Mouse (Mus musculus): ENCODE measurements around the gene Olfr330.
"Not testable (repeated sequence)": the region's sequence is repeated elsewhere in the genome, so short reads cannot be mapped to it uniquely, and the experiment has no call there.

Olfr330 gene

GRCm38 (mm10) chr11:58534736-58535135, at the start of gene Olfr330:
Gene Olfr330 (minus strand): TSS chr11:58534836.
- not testable (repeated sequence) for DNase-seq (ENCODE audit: low spot score in 2 of 2)

DNA sequence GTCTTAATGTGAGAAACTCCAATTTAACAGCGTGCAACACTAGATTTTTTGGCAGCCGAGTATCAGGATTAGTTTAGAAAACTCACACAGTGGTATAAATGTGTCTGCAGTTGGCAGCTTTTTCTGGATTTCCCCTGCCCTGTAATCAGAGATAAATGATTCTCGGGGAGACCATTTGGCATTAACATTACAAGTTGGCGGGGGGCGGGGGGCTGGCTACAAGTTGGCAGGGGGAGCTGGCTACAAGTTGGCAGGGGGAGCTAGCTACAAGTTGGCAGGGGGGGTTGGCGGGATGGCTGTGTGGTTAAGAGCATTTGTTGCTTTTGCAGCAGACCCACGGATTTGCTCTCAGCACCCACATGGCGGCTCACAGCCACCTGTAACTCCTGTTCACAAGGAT, 44.0 kb upstream of the Olfr330 start:
- no peak for DNase-seq (ENCODE audit: low spot score in 2 of 2)

- no peak for DNase-seq (ENCODE audit: low spot score in 2 of 2)
Observed at GRCm38 (mm10) chr11:58577430-58577829, 42.8 kb upstream of the Olfr330 start, which contains the start of gene Olfr325. Gene Olfr325 (plus strand): TSS chr11:58577730.

DNA sequence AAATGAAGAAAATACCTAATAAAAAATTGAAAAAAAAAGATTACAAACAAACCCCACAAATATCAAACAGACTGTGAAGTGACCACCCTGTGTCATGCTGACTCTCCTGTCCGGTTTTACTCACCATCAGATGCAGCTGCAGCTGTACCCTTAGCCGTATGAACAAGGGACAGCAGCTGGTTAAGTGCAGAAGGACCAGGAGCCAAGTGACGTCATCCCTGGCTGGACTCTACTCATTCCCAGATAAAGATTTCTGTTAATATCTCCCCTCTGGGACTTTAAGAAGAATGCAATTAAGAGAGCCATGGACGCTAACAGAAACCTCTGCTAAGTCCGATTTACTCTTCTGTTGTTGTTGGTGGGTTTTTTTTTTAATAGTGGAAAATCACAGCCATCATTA, 35.8 kb upstream of the Olfr330 start, which contains the start of gene Olfr224:
Gene Olfr224, minus strand, starts transcription at position 149 of the 400 bp plus-strand sequence.
- DNase-seq (ENCODE audit: low spot score in 2 of 2), result peak in 1 of 2 experiments; percentile 11

GRCm38 (mm10) chr11:58555536-58555935, 20.9 kb upstream of the Olfr330 start, which contains the start of gene Olfr328:
Gene Olfr328 (minus strand): TSS chr11:58555636.
- no peak for DNase-seq (ENCODE audit: low spot score in 2 of 2)

- DNase-seq (ENCODE audit: low spot score in 2 of 2), result no peak
Observed at GRCm38 (mm10) chr11:58546322-58546721, 11.7 kb upstream of the Olfr330 start, which contains the start of gene Olfr329-ps. Gene Olfr329-ps (minus strand): TSS chr11:58546422.

- DNase-seq (ENCODE audit: low spot score in 2 of 2), result peak; percentile 2 to 5
Observed at GRCm38 (mm10) chr11:58519756-58520155, 14.9 kb downstream of the Olfr330 start.

DNA sequence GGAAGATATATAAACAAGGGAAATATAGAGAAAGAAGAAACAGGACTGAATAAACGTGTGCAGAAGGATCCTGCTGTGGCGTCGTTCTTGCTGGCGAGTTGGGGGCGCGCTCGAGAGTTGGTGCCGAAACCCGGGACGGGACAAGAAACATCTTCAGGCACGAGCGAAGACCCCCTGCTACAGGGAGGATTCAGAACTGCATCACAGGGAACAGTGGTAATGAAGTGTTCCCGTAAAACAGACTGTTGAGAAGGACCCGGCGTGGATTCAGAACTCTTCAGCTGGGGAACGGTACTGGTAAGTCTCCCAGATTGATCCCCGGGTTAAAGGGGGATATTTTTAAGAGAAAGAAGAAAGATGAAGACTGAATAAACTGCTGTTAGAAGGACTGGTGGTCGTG, 15.7 kb downstream of the Olfr330 start:
- peak; percentile 64 to 74 for DNase-seq (ENCODE audit: low spot score in 2 of 2)

DNA sequence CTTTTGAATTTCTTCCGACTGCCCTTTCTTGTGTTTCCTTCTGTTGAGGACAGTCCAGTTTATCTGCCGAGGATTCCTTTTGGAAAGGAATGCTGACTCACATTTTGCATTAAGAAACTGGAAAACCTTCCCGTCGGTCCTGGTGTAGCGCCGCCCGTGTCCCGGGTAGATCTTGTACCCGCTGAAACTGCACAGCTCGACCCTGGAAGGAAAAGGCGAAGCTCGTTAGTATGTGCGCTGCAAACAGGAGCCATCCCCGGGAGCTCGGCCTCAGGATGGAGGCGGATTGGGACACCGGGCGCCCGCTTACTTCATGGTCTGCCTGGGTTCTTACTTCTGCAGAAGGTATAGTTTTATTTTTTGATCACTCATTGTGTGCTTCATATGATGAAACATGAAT, 25.6 kb downstream of the Olfr330 start:
- not testable (repeated sequence) for DNase-seq (ENCODE audit: low spot score in 2 of 2)

- DNase-seq (ENCODE audit: low spot score in 2 of 2), result not testable (repeated sequence)
Observed at GRCm38 (mm10) chr11:58502472-58502871, 32.2 kb downstream of the Olfr330 start, which contains the start of gene Olfr331. Gene Olfr331 (minus strand): TSS chr11:58502572.

- no peak for DNase-seq (ENCODE audit: low spot score in 2 of 2)
Observed at GRCm38 (mm10) chr11:58499290-58499689, 35.3 kb downstream of the Olfr330 start.

DNA sequence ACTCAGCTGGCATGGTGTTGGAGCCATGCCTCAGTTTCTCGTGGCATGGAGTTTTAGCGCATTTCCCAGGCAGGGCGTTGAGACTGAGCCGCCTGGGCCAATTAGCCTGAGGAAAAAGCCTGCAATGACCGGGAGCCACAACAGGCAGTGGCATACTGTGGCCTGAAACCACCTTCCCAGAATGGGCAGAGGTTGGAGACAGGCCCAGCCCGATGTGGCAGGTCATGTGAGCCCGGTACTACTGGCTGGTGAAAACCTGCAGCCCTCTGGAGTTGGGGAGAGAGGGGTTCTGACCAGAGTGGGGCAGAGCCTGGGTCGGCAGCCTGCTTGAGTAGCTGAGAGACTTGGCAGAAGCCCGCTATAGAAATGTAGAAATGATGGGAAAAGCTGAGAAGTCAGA, 35.9 kb downstream of the Olfr330 start:
- no peak for DNase-seq (ENCODE audit: low spot score in 2 of 2)

DNA sequence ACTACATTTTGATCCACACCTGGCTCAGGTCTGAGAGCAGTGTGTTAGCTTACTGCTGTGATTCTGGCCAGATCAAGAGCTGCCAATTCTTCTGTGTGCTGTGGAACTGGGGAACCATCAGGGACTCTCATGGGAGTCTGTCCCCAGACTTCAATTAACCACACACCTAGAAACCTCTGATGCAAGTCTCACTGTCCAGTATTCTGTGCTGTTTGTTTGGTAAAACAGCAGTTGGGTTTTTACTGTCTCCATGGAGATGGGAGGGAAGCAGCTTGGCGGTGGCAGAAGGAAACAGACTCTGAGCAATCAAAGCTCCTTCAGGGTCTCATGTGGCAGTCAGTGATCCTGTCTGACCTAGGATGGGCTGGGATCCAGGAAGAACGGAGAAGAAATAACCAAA, 42.2 kb downstream of the Olfr330 start, which contains the start of gene Olfr332:
Gene Olfr332, minus strand, starts transcription at position 101 of the 400 bp plus-strand sequence.
- DNase-seq (ENCODE audit: low spot score in 2 of 2), result no peak

Measured in urinary bladder, postnatal 36 days (tissue).